In the genomic region with DNA sequence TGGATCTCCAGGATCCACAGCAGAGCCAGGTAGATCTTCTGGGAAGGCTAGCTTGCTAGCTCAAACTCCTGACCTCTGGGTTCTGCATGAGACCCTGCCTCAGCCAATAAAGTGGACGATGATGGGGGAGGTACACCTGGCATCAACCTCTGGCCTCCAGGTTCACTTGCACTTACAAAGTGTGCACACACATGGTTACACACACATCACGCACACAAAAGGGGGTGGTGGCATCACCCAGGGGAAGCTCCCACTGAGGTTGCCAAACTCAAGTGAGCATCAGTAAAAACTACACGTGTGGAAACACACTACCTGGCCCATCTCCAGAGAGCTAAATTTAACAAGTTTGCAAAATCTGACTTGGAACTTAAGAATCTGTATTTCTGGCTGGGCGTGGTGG, we compare ENCODE assay signal across 12 mouse cellular contexts.
"Had no signal": no experiment of that assay in that cellular context is flagged by ENCODE, and none has a peak within 500 bp of the region (broad histone marks: within the 10 kb centered on the region; RNA-seq: fewer than 3 reads in every experiment).

No protein-coding gene starts in this region.

- H3K4me3 ChIP-seq: limb, embryonic 10.5 days; limb, embryonic 13.5 days; liver, embryonic 15.5 days had no signal

- H3K9me3 ChIP-seq: limb, embryonic 10.5 days; limb, embryonic 13.5 days; liver, embryonic 15.5 days had no signal

- H3K9ac ChIP-seq: limb, embryonic 13.5 days; liver, embryonic 15.5 days; lung, embryonic 14.5 days had no signal

- ATAC-seq: intestine, embryonic 16.5 days had no signal

- H3K27me3 ChIP-seq: limb, embryonic 13.5 days; liver, embryonic 15.5 days had no signal

- H3K27ac ChIP-seq: limb, embryonic 10.5 days; limb, embryonic 13.5 days; liver, embryonic 15.5 days; macrophage had no signal

- DNase-seq: kidney, adult 18-20 months; kidney, adult 9 months; kidney, postnatal 14 days; lung, embryonic 14.5 days; midbrain, embryonic 14.5 days; thymus, adult 18-20 months had no signal

- H3K36me3 ChIP-seq: limb, embryonic 10.5 days; limb, embryonic 13.5 days; liver, embryonic 15.5 days had no signal

- H3K4me2 ChIP-seq: limb, embryonic 13.5 days; liver, embryonic 15.5 days; lung, embryonic 14.5 days; midbrain, embryonic 11.5 days had no signal
